Mouse (Mus musculus) urinary bladder, adult 2 months (tissue): ENCODE measurements around the gene Dhx40. TPM values are rescaled to one million over a fixed set of nuclear protein-coding genes. Genes with fewer than 3 reads are reported as not detected.
"Not testable (repeated sequence)": the region's sequence is repeated elsewhere in the genome, so short reads cannot be mapped to it uniquely, and the experiment has no call there.

ENCODE experiments used
- DNase-seq: peaks from one replicate; pipeline ENCODE4 v3.0.0; 2022; ENCODE audit warnings: low spot score
- polyA plus RNA-seq: library from polyadenylated mRNA; depleted of rRNA; stranded (reverse); fragments of >200 nt; gene quantifications from 2 replicates; pipeline ENCODE4 v1.2.3, GENCODE M21; 2012

Dhx40 gene
- polyA plus RNA-seq, 1 experiment = 30.2 TPM

DNA sequence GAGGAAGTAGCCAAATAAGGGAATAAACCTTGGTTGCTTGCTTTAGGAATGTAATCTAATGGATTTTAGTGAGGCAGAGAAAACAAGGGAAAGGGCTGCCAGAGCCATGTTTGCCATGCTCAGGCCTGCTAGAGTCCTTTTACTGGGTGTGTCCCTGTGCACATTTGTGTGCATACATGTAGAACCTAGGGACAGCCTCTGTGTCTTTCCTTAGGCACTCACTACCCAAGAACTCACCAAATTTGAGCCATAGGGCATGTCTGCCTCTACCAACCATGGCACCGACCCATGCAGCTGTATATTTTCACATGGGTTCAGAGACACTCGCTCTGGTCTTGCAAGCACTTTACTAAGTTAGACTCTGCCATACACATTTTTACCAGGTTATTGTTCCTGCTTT, 11.4 kb upstream of the Dhx40 start:
- no peak for DNase-seq

DNA sequence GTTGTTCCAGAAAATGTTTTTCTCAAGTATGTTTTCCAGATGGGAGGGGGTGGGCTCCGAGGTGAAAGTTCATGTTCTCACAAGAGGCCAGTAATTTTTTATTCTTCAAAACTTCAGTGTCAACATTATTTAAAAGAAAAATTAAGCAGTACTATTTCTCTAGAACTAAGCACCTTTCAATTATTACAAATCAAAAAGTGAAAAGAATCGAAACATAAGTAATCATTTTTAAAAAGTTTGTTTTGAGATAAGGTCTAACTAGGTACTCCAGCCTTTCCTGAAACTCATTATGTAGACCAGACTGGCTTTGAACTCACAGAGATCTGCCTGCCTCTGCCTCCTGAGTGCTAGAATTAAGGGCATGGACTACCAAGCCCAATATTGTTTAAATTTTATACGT, 8.7 kb upstream of the Dhx40 start:
- DNase-seq = not testable (repeated sequence)

DNA sequence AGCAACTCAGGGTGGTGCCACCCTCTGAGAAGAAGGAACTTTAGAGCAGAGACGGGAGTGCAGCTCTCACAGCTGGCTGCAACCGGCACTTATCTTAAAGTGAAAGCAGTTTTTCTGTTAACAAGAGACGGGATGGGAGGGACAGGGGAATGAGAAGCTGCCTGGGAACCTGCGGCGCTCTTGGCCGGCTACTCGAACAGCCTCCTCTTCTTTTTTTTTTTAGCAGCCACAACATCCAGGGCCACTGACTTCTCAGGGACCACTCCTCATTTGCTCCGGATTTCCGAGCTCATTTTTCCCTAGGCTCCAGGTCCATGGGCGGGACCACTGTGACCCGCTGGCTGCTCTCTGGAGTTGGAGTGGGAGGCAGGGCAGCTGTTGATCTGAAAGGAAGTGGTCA, 6.9 kb upstream of the Dhx40 start:
- DNase-seq = not testable (repeated sequence)

DNA sequence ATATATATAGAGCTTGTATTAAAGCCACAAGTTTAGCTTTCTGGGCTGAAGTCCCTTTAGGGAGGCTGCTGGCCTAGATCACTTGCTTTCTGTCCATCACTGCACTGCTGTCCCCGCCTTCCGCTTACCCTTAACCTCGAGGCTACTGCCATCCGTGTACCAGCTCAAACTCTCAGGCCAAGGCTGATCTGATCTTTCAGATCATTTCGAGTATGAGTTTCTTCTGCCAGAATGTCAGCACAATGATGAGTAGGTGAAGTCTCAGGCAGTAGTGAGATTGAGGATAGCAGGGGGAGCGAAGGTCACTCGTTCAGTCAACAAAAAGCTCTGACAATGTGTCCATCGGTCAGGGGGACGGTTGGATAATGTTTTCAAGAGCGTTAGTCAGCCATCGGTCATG, 5.7 kb upstream of the Dhx40 start:
- not testable (repeated sequence) for DNase-seq

DNA sequence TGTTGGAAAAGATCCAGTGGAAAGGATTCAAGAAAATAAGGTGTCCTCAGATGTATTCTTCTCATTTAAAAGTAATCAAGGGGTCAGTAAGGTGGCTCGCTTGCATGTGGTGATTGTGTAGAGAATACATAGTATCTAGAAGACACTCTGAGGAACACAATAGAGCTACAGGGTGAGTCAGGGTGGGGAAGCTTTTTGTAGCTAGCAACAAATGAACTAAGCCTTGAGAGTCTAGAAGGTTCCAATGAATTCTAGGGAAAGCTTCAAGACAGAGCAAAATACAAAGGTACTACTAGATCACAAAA, 3.7 kb upstream of the Dhx40 start:
- no peak for DNase-seq

DNA sequence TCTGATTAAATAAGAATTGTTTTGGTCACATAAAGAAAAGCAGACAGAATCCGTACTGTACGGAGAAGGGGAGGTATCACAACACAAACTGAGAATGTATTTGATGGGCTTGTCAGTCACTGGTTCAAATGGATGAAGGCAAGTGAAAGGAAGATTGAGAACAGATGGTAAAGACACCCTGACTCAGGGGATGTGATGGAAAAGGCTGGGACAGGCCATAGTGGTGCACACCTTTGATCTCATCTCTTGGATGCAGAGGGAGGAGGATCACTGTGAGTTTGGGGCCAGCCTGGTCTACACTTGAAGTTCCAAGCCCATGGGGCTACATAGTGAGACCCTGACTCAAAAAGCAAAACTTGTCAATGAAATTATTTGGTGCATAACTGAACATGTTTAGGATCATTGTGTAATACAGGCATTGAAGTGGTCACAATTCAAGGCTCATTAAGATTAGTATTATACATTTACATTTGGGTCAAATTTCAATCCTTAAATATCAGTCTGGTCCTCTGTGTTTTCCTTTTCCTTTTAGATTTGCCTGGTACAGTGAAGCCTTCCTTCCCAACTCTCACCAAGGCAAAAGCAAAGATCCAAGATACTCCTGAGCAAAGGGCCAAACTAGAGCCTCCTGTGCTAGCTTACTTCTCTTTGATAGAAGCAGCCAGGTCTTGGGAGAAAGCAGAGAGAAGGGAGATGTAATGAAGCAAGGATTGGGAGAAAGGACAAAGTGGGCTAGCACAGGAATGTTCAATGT, 3.2 kb upstream of the Dhx40 start:
- DNase-seq = no peak

DNA sequence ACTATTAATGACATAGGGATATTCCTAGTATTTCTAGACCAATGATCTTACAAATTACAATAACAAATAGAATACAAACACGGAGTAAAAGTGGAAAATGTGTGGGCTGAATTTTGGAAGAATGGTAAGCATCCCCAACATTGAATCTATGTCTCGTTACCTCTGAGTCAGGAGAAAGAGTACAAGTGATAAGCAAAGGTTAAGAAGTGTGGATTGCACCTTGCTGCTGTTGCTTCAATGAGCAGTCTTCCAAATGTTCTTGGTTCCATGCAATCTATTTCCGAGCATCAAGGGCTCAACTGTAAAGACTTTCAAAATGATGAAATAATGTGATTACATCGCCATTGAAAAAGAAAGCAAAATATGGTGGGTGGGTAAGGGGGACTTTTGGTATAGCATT, 2.3 kb upstream of the Dhx40 start:
- no peak for DNase-seq

DNA sequence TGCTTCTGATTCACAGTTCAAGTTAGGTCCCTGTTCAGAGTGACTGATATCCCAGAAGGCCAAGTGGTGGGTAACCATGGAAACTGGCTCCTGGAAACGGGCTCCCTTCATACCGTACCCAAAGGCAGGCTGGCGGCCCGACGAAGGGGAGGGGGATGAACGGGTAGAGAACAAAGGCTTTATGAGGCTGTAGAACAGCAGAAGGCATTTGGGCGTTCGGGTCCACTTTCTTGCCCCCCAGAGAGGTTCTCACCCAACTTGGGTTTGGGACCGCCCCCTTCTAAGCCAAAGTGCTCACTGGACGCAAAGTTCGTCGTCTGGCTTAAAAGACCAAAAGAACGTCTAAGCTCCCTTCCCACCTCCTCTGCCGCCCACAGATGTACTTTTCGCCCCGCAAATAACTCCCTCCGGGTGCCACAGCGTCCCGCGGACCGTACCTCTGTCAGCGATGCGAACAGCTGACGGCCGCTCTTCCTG, 507 bp downstream of the Dhx40 start:
- DNase-seq = no peak

DNA sequence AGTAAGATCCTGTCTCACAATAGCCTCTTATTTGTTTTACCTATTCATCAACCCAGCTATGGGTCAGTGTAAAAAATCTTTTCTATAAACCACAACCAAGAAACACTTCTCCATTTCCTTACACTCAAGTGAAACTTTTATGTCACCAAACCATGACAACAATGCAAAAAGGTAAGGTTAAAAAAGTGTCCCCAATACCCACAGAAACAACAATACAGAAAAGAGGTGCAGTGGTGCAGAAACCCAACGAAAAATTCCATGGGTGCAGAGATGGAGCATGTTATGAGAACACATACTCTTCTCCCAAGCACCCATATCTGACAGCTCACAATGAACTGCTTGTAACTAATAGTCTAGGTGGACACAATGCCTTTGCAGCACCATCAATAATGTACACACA, 13.4 kb downstream of the Dhx40 start:
- no peak for DNase-seq

DNA sequence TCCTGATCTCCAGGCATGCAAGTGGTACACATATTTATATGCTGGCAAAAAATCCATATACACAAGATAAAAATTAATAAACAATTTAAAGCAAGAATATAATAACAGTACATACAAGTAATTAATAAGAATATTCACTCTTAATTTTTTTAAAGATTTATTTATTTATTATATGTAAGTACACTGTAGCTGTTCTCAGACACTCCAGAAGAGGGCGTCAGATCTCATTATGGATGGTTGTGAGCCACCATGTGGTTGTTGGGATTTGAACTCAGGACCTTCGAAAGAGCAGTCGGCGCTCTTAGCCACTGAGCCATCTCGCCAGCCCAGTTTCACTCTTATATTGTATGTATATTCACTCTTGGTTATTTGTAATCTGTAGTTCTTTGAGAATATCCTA, 20.1 kb downstream of the Dhx40 start:
- not testable (repeated sequence) for DNase-seq

DNA sequence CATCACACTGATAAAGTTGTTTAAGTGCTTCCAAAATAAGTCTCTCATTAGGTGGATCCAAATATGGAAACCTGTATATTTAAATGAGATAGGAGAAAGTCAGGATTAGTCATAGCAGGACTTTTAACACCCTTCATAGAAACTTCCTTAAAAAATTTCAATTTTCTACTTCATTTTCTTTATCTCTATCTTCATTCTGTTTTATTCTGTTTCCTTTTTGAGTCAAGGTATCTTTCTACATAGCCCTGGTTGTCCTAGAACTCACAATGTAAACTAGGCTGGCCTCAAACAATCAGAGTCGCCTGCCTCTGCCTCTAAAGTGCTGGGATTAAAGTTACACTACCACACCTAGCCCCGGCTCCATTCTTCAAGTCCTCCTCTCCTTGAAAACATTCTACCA, 21.8 kb downstream of the Dhx40 start:
- DNase-seq = no peak

DNA sequence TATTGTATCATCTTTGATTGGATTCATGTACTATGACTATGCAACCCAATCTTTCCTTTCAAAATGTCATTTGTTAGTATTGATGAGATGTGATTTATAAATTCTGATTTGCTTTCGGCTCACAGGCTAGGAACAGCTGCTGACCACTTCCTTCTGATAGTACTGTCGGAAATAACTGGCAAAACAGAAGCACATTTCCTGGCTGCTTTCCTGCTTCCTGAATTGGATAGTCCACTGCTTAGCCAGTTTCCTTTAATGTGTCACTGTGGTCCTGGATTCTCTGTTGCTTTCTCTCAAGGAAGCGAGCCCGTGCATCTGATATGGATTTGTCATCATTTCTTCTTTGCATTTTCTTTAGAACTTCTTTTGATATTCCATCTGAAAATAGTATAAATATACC, 37.7 kb downstream of the Dhx40 start:
- DNase-seq = no peak

DNA sequence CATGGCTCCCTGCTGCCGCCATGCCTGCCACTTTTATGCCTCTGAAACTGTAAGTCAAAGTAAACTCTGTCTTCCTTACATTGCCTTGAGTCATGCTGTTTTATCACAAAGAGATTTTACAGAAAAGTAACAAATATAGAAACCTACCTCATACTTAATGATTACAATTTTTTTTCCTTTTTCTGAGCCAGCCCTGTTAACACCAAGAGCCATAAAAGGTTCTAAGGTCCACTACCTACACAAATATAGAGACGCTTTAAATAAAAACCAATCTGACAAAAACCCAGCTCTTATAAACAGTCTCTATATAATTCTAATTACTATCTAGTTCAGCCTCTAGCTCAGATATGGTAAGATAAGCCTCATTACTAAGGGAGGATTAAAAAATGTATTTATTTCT, 43.0 kb downstream of the Dhx40 start:
- DNase-seq = no peak

DNA sequence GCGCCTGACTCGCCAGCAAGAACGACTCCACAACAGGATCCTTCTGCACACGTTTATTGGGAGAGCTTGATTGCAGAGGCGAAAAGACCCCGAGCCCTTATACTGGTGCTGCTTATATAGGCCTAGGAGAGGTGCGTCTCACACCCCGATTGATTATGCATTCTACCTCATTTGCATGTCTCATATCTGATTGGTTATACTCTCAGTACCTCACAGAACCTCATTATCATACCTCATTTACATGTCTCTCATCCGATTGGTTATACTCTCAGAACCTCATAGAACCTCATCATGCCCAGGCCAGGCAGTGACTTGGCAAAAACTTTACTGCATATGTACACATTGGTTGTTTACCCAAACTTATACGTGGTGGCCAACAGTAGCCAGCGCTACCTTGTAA, 44.4 kb downstream of the Dhx40 start:
- not testable (repeated sequence) for DNase-seq

DNA sequence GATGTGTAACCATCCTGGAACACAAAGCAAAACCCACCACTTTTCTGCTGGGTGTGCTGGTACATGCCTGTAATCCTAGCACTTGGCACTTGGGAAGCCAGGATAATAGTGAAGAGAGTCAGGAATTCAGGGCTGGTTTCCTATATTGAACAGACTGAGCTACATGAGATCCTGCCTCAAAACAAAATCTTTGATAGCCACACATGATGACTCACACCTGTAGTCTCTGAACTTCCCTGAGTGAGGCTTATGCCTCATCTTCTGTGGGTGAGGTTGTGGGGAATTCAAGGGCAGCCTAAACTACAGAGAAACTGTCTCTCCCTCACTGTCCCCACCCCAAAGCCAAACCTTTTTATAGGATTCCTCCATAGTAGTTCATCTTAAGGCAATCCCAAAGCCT, 47.2 kb downstream of the Dhx40 start:
- DNase-seq = no peak

DNA sequence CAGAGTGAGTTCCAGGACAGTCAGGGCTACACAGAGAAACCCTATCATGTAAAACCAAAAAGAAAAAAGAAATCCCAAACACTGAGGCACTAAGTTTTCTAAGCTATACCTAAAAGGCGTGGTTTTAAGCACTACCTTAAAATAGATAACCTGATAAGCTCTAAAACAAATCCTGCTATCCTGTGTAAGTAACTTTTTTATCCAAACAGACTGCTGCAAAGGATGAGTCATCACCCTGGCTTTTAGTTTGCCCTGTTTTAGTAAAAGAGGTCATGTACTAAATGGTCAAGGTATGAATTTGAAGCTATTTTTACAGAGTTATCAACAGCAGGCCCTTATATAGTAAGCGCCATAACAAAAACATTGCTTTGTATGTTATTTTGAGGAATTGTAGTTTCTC, 47.7 kb downstream of the Dhx40 start:
- DNase-seq = no peak

DNA sequence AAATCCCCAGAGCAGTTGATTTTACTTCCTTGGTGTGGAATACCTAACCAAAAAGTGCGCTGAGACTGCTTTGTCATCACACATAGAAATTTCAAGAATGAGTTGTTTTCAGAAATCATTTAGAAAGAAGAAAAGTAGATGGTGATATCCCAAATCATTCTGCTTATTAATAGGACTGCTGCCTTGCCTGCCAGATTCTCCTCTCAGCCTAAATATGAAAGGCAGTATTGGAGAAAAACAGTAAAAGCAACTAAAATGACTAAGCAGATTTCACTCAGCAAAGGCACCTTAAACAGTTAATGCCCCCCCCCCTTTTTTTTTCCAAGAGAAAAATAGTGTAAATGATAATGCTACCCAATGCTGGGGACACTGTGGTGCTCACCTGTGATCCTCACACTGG, 48.3 kb downstream of the Dhx40 start:
- no peak for DNase-seq

DNA sequence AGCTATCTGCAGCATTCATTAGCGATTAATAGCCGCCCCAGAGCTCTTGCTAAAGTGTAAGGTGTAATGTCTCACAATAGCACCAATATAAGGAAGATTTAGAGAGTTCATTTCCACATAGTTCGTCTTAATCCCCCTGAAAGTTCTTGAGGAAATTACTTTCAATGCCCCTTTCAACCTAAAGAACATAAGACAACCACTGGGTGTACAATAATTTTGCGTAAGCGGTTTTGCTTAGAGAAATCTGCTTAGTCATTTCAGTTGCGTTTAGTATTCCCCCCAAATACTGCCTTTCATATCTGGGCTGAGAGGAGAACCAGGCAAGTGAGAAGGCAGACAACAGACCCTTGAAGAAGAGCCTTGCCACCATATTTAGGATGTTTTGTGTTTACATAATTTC, 49.0 kb downstream of the Dhx40 start:
- no peak for DNase-seq

DNA sequence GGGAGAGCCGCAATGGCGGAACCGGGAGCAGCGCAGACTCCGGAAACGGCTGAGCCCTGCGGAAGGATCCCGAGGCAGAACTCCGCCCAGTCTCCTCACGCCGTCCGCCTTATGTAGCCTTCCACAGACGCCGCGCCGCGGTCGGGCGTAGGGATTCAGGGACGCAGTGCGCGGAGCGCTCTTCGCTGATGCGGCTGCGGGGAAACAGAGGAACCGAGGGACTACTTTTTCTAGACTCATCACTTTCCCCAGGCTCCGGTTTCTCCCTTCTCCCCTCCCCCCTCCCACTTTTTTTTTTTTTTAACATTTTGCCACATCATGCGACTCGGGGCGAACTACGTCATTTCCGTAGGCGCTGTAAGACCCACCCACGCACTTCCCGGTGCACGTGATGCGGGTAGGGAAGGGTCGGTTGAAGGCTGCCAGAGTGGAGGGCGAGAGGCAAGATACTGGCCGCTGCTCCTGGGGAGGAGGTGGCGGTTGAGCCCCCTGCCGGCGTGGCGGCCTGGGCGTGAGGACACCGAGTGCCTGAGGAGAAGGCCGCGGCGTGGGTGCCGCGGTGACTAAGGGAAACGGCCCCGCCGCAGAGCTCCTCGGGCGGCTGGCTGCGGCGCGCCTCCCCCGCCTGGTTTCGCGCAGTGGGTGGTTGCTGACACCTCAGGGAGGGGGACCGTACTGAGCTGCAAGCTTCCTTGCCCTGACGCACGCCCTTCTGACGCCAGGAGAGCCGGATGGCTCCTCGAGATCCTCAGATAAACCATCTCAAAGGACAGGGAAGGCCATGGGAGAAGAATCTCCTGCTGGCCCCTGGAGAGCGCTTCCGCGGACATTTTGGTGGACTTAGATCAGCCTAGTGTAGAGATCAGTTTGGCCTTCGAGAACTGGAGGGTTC, 49.8 kb downstream of the Dhx40 start, which contains the start of gene Cltc:
Gene Cltc (minus strand): TSS at position 86 of the 892 bp plus-strand sequence.
- peak; percentile 98 for DNase-seq

DNA sequence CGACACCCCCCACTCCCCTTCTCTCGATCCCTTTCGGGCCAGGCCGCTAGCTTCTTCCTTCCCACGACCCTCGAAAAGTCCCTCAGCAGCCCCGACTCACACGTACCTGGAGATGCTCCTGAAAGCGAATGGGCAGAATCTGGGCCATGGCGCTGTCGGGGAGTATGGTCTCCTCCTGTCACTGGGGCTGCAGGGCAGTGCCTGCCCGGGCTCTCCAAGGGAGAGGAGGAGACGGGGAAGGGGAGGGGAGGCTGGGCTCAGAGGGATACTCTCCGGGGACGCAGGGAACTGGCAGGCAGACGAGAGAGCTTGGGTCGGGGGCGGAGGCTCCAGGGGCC, 50.4 kb downstream of the Dhx40 start:
- DNase-seq = no peak

DNA sequence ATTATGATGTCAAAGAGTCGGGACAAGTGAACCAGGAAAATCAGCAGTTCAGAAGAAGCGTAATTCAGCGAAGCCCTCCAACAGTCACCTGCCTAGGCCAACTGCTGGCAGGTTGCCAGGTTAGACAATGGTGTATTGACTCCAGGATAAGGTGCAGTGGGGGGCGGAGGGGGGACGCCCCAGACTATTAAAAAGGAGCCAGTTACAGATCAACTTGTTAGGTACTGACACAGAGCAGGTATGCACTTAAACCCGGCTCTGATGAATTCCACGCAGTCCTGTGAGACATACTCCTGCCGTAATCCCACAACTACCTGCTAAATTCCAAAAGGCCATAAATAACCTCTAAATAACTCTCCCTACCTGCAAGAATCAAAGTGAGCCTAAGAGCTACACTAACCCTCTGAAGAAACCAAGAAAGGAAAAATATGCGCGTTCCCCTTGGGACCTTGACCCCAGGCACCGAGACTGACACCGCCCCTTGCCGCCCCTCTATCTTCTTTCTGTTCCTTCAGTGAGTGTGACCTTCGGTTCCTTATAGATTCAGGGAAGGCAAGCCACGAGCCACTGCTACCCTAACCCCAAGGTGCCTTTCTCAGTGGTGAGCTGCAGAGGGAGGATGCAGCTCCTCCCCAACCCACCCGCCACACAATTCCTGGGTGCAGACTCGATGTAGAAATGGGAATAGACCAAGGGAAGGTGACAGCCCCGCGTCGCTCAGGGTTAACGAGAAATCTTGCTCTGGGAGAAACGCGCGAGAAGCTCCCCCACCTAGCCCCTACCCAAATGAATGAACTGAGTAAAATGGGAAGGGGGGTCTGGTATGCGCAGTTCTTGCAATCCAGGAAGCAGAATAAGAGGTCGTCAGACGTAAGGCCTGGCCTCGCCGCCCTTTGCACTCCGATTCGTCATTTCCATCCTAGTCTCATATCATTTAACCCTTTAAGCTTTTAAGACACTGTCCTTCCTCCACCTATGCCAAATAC, 51.1 kb downstream of the Dhx40 start:
- DNase-seq = peak; percentile 31

DNA sequence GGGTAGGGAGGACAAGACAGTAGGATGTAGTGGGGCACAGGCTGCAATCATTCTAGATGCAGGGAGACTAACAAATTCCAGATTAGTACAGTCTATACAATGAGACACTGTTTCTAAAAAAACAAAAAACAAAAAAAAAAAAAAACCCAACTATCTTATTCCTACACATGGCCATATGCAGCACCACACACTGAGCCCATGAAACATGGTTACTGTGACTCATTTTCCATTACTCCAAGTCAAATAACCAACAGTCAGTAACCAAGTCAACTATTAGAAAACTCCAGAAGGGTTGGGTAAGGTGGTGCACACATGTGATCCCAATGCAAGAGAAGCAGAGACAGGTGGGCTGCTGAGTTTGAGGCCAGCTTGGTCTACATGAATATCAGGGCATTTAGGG, 55.1 kb downstream of the Dhx40 start:
- no peak for DNase-seq
